Mouse (Mus musculus) megakaryocyte, embryonic 14.5 days (primary cell): Measurements from ENCODE around the gene Ctdspl.

Source experiments
- FLI1 ChIP-seq: IDR thresholded peaks from 2 replicates; pipeline ENCODE4 v1.6.1; 2012; ENCODE audit warnings: low read length, inconsistent platforms, mixed read lengths
- GATA1 ChIP-seq: IDR thresholded peaks from 3 replicates; pipeline ENCODE4 v1.6.1; 2012; ENCODE audit warnings: mixed read lengths, low read length, inconsistent platforms, borderline replicate concordance

- no peak for TF ChIP-seq GATA1
- TF ChIP-seq FLI1 = no peak
Observed at GRCm38 (mm10) chr9:118877365-118878008, 48.8 kb upstream of the Ctdspl start.
